Mouse (Mus musculus): Measurements from ENCODE around the gene Tmem167. TPM values are rescaled to one million over a fixed set of nuclear protein-coding genes. Genes with fewer than 3 reads are reported as not detected.

The Tmem167 gene
- polyA plus RNA-seq, 1 experiment: 2.0 TPM

GRCm38 (mm10) chr13:90152536-90153273, 63.8 kb downstream of the Tmem167 start:
- Histone ChIP-seq H3K27ac (ENCODE audit: control insufficient read depth, insufficient read depth, low read depth, low read length) (no peak overlapping the region), H3K27me3 (ENCODE audit: control insufficient read depth, insufficient read depth, low read length) (no peaks in the 10 kb centered on the region), H3K36me3 (ENCODE audit: control insufficient read depth, insufficient read depth, low read length) (no peaks in the 10 kb centered on the region), H3K4me3 (ENCODE audit: control insufficient read depth, low read depth, low read length) (no peak overlapping the region), H3K4me1 (ENCODE audit: control insufficient read depth, insufficient read depth, low read length) (no peaks in the 10 kb centered on the region)
- TF ChIP-seq POLR2A (IDR thresholded peaks at IDR 0.05; ENCODE audit: control insufficient read depth, low read depth, low read length): no peak
- no peak for TF ChIP-seq CTCF (IDR thresholded peaks at IDR 0.05; ENCODE audit: control insufficient read depth, insufficient read depth, insufficient replicate concordance, low read depth, low read length)

GRCm38 (mm10) chr13:90164147-90164546, 75.2 kb downstream of the Tmem167 start:
- TF ChIP-seq POLR2A (IDR thresholded peaks at IDR 0.05; ENCODE audit: control insufficient read depth, low read depth, low read length): no peak
- TF ChIP-seq CTCF (IDR thresholded peaks at IDR 0.05; ENCODE audit: control insufficient read depth, insufficient read depth, insufficient replicate concordance, low read depth, low read length): no peak
- Histone ChIP-seq H3K27ac (ENCODE audit: control insufficient read depth, insufficient read depth, low read depth, low read length) (no peak overlapping the region), H3K27me3 (ENCODE audit: control insufficient read depth, insufficient read depth, low read length) (no peaks in the 10 kb centered on the region), H3K36me3 (ENCODE audit: control insufficient read depth, insufficient read depth, low read length) (no peaks in the 10 kb centered on the region), H3K4me3 (ENCODE audit: control insufficient read depth, low read depth, low read length) (no peak overlapping the region), H3K4me1 (ENCODE audit: control insufficient read depth, insufficient read depth, low read length) (no peaks in the 10 kb centered on the region)

GRCm38 (mm10) chr13:90167044-90167443, 78.1 kb downstream of the Tmem167 start:
- H3K27me3 ChIP-seq (ENCODE audit: control insufficient read depth, insufficient read depth, low read length): no peaks in the 10 kb centered on the region
- H3K4me1 ChIP-seq (ENCODE audit: control insufficient read depth, insufficient read depth, low read length): no peaks in the 10 kb centered on the region
- no peaks in the 10 kb centered on the region for H3K36me3 ChIP-seq (ENCODE audit: control insufficient read depth, insufficient read depth, low read length)
- H3K27ac ChIP-seq (ENCODE audit: control insufficient read depth, insufficient read depth, low read depth, low read length): no peak overlapping the region
- peak overlapping the region; percentile 41 for H3K4me3 ChIP-seq (ENCODE audit: control insufficient read depth, low read depth, low read length)
- TF ChIP-seq CTCF (IDR thresholded peaks at IDR 0.05; ENCODE audit: control insufficient read depth, insufficient read depth, insufficient replicate concordance, low read depth, low read length): no peak
- no peak for TF ChIP-seq POLR2A (IDR thresholded peaks at IDR 0.05; ENCODE audit: control insufficient read depth, low read depth, low read length)

- TF ChIP-seq CTCF (IDR thresholded peaks at IDR 0.05; ENCODE audit: control insufficient read depth, insufficient read depth, insufficient replicate concordance, low read depth, low read length) (no peak), POLR2A (IDR thresholded peaks at IDR 0.05; ENCODE audit: control insufficient read depth, low read depth, low read length) (no peak)
- no peak overlapping the region for H3K27ac ChIP-seq (ENCODE audit: control insufficient read depth, insufficient read depth, low read depth, low read length)
- H3K4me1 ChIP-seq (ENCODE audit: control insufficient read depth, insufficient read depth, low read length): no peaks in the 10 kb centered on the region
- H3K4me3 ChIP-seq (ENCODE audit: control insufficient read depth, low read depth, low read length): no peak overlapping the region
- no peaks in the 10 kb centered on the region for H3K27me3 ChIP-seq (ENCODE audit: control insufficient read depth, insufficient read depth, low read length)
- no peaks in the 10 kb centered on the region for H3K36me3 ChIP-seq (ENCODE audit: control insufficient read depth, insufficient read depth, low read length)
These were observed 81.3 kb downstream of the Tmem167 start for GRCm38 (mm10) chr13:90170100-90170781.

- H3K4me1 ChIP-seq (ENCODE audit: control insufficient read depth, insufficient read depth, low read length): no peaks in the 10 kb centered on the region
- no peaks in the 10 kb centered on the region for H3K27me3 ChIP-seq (ENCODE audit: control insufficient read depth, insufficient read depth, low read length)
- H3K36me3 ChIP-seq (ENCODE audit: control insufficient read depth, insufficient read depth, low read length): no peaks in the 10 kb centered on the region
- TF ChIP-seq CTCF (IDR thresholded peaks at IDR 0.05; ENCODE audit: control insufficient read depth, insufficient read depth, insufficient replicate concordance, low read depth, low read length): no peak
- TF ChIP-seq POLR2A (IDR thresholded peaks at IDR 0.05; ENCODE audit: control insufficient read depth, low read depth, low read length): no peak
- no peak overlapping the region for H3K4me3 ChIP-seq (ENCODE audit: control insufficient read depth, low read depth, low read length)
- no peak overlapping the region for H3K27ac ChIP-seq (ENCODE audit: control insufficient read depth, insufficient read depth, low read depth, low read length)
These were observed 81.9 kb downstream of the Tmem167 start for GRCm38 (mm10) chr13:90170782-90171179.

GRCm38 (mm10) chr13:90171390-90171789, 82.5 kb downstream of the Tmem167 start:
- H3K27me3 ChIP-seq (ENCODE audit: control insufficient read depth, insufficient read depth, low read length): no peaks in the 10 kb centered on the region
- TF ChIP-seq POLR2A (IDR thresholded peaks at IDR 0.05; ENCODE audit: control insufficient read depth, low read depth, low read length) (no peak), CTCF (IDR thresholded peaks at IDR 0.05; ENCODE audit: control insufficient read depth, insufficient read depth, insufficient replicate concordance, low read depth, low read length) (no peak)
- no peaks in the 10 kb centered on the region for H3K4me1 ChIP-seq (ENCODE audit: control insufficient read depth, insufficient read depth, low read length)

GRCm38 (mm10) chr13:90175662-90176061, 86.7 kb downstream of the Tmem167 start:
- H3K4me1 ChIP-seq (ENCODE audit: control insufficient read depth, insufficient read depth, low read length): no peaks in the 10 kb centered on the region
- no peaks in the 10 kb centered on the region for H3K27me3 ChIP-seq (ENCODE audit: control insufficient read depth, insufficient read depth, low read length)
- no peak overlapping the region for H3K4me3 ChIP-seq (ENCODE audit: control insufficient read depth, low read depth, low read length)
- no peak for TF ChIP-seq POLR2A (IDR thresholded peaks at IDR 0.05; ENCODE audit: control insufficient read depth, low read depth, low read length)
- TF ChIP-seq CTCF (IDR thresholded peaks at IDR 0.05; ENCODE audit: control insufficient read depth, insufficient read depth, insufficient replicate concordance, low read depth, low read length): no peak
- H3K27ac ChIP-seq (ENCODE audit: control insufficient read depth, insufficient read depth, low read depth, low read length): no peak overlapping the region
- no peaks in the 10 kb centered on the region for H3K36me3 ChIP-seq (ENCODE audit: control insufficient read depth, insufficient read depth, low read length)

More at GRCm38 (mm10) chr13:90171390-90171789, 82.5 kb downstream of the Tmem167 start:
- H3K27ac ChIP-seq (ENCODE audit: control insufficient read depth, insufficient read depth, low read depth, low read length): no peak overlapping the region
- no peaks in the 10 kb centered on the region for H3K36me3 ChIP-seq (ENCODE audit: control insufficient read depth, insufficient read depth, low read length)
- H3K4me3 ChIP-seq (ENCODE audit: control insufficient read depth, low read depth, low read length): no peak overlapping the region

All from testis, adult 2 months (tissue).